Mouse (Mus musculus): ENCODE results near the gene Mamstr.

DNA sequence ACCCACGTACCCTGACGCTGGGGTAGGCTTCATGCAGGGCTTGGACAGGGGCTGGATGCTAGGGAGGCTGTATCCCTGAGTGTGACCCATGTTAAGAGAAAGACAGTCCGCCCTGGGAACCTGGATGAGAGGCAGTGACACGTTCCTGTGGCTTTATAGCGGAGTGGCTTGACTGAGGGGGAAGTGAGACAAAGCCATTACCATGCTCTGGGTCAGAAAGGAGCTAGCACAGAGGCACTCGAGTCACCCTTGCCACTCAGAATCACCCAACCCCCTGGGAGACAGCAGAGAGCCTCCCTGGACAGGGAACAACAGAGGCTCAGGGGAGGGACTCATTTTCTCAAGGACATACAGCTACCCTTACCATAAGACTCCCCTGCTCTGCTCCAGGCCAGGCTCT, 49.3 kb downstream of the Mamstr start:
- no peak for TF ChIP-seq POLR2A (IDR thresholded peaks at IDR 0.05; ENCODE audit: extremely low read depth, insufficient read depth, low read length)
- no peak for TF ChIP-seq CTCF (IDR thresholded peaks at IDR 0.05; ENCODE audit: extremely low read depth, insufficient read depth, low read length)
